Mouse (Mus musculus) ZHBTc4 (cell line): ENCODE data around the gene Snrnp27.

Source experiments
- DNase-seq: peaks from one replicate; pipeline ENCODE4 v3.0.0-alpha.2; 2011; ENCODE audit warnings: low read depth, low spot score

Snrnp27 gene

GRCm38 (mm10) chr6:86665076-86665475, 19.2 kb downstream of the Snrnp27 start:
- DNase-seq: no peak

GRCm38 (mm10) chr6:86660161-86660877, 24.0 kb downstream of the Snrnp27 start:
- peak; percentile 57 for DNase-seq

GRCm38 (mm10) chr6:86658501-86658900, 25.8 kb downstream of the Snrnp27 start:
- no peak for DNase-seq

- no peak for DNase-seq
Observed at GRCm38 (mm10) chr6:86654270-86654916, 29.9 kb downstream of the Snrnp27 start.

- DNase-seq: no peak
Observed at GRCm38 (mm10) chr6:86653026-86653425, 31.3 kb downstream of the Snrnp27 start.

GRCm38 (mm10) chr6:86646143-86646542, 38.2 kb downstream of the Snrnp27 start:
- no peak for DNase-seq

GRCm38 (mm10) chr6:86645551-86645950, 38.8 kb downstream of the Snrnp27 start:
- DNase-seq: no peak

GRCm38 (mm10) chr6:86644775-86645400, 39.4 kb downstream of the Snrnp27 start:
- DNase-seq: no peak

GRCm38 (mm10) chr6:86641716-86642115, 42.6 kb downstream of the Snrnp27 start:
- DNase-seq: peak; percentile 70

GRCm38 (mm10) chr6:86640776-86641175, 43.5 kb downstream of the Snrnp27 start:
- no peak for DNase-seq

- DNase-seq: no peak
Observed at GRCm38 (mm10) chr6:86640161-86640560, 44.2 kb downstream of the Snrnp27 start.

GRCm38 (mm10) chr6:86639180-86640160, 44.9 kb downstream of the Snrnp27 start:
- DNase-seq: no peak

GRCm38 (mm10) chr6:86638434-86638833, 45.9 kb downstream of the Snrnp27 start:
- DNase-seq: no peak

- no peak for DNase-seq
Observed at GRCm38 (mm10) chr6:86637860-86638259, 46.5 kb downstream of the Snrnp27 start.

- DNase-seq: no peak
Observed at GRCm38 (mm10) chr6:86637171-86637835, 47.0 kb downstream of the Snrnp27 start.

- no peak for DNase-seq
Observed at GRCm38 (mm10) chr6:86636495-86636894, 47.8 kb downstream of the Snrnp27 start.

- no peak for DNase-seq
Observed at GRCm38 (mm10) chr6:86630141-86630540, 54.2 kb downstream of the Snrnp27 start.

GRCm38 (mm10) chr6:86627946-86628345, 56.4 kb downstream of the Snrnp27 start, which contains the start of gene Asprv1:
Asprv1 (plus strand) TSS chr6:86628164.
- DNase-seq: peak; percentile 26
